Mouse (Mus musculus) naive thymus-derived CD4-positive, alpha-beta T cell, adult 2 months (primary cell): ENCODE data around the gene BC100530.
"Not testable (repeated sequence)": the region's sequence is repeated elsewhere in the genome, so short reads cannot be mapped to it uniquely, and the experiment has no call there.

Experiments used
- DNase-seq: peaks from one replicate; pipeline ENCODE4 v3.0.0-alpha.2; 2011; ENCODE audit warnings: low read depth

Gene BC100530

GRCm38 (mm10) chr16:36367648-36368047 is at the start of gene BC100530:
BC100530 (minus strand) TSS chr16:36367748.
- DNase-seq = not testable (repeated sequence)

- DNase-seq = no peak
Measured at GRCm38 (mm10) chr16:36408357-36408756, 40.8 kb upstream of the BC100530 start, which contains the start of gene Stfa2. Stfa2 (minus strand) TSS chr16:36408457.

GRCm38 (mm10) chr16:36389060-36389459 is 21.5 kb upstream of the BC100530 start:
- DNase-seq = no peak

- DNase-seq = no peak
Measured at GRCm38 (mm10) chr16:36337171-36337570, 30.4 kb downstream of the BC100530 start.

- DNase-seq = no peak
Measured at GRCm38 (mm10) chr16:36334232-36334631, 33.3 kb downstream of the BC100530 start, which contains the start of gene BC117090. BC117090 (minus strand) TSS chr16:36334332.

GRCm38 (mm10) chr16:36319286-36319685 is 48.3 kb downstream of the BC100530 start:
- no peak for DNase-seq

GRCm38 (mm10) chr16:36316111-36316510 is 51.4 kb downstream of the BC100530 start:
- DNase-seq = not testable (repeated sequence)
